Mouse (Mus musculus): ENCODE results near the gene Ssh2. TPM values are rescaled to one million over a fixed set of nuclear protein-coding genes. Genes with fewer than 3 reads are reported as not detected.

Ssh2 gene
- total RNA-seq, 2 experiments from 2014 or later = 46.9 to 49.6 TPM

- DNase-seq (ENCODE audit: extremely low spot score in 1 of 2, low spot score in 2 of 2) = peak in 1 of 2 experiments; percentile 23
- intact Hi-C loops (cut with DNase I) = loop anchor here (5.0 kb wide), 1 partner anchor 129 kb away; no protein-coding TSS in a partner anchor
These were observed 101.8 kb downstream of the Ssh2 start for GRCm38 (mm10) chr11:77317721-77318477.

DNA sequence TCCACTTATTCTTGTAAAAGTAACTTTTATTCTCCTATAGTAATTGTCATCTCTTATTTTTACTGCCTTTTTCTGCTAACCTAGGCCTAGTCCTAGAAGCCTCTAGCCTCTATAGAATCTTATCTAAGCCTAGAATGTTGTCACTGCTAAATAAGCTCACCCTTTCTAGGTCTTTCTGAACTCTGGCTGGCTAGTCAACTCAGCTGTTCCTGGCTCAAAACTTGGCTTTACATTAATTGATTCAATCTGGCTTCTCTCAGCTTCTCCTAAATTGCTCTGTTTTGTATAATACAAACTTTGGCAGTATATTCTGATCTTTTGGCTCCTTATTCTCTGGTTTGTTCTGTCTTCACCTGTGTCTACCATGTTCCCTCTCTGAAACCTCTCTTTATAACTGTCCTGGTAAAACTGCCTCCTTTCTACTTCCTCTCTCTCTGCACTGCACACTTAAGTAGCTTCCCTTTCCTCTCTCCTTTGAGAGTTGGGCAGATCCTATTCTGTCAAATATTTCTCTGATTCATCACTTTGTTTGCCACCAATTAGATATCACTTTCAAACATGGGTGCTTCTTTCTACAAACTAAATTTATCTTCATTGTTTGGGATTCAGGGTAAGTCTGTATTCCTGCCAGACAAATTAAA, 102.5 kb downstream of the Ssh2 start:
- intact Hi-C loops (cut with DNase I) = loop anchor here (5.0 kb wide), 1 partner anchor 129 kb away; no protein-coding TSS in a partner anchor

DNA sequence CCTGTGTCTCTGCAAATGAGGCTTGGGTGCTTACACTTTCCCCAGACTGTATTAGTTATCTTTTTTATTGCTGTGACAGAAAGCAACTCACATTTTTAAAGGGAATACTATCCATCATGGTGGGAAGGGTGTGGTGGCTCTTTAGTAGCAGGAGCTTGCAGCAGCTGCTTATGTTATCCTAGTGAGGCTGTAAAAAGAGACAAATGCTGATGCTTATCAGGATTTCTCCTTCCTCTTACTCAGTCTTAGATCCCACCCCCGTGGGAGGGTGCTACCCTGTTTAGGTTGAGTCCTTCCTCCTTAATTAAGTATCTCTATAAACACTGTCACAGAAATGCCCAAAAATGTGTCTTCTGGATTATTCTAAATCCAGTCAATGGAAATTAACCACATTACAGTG, 105.1 kb downstream of the Ssh2 start:
- intact Hi-C loops (cut with DNase I) = no loop called here
- no peak for DNase-seq (ENCODE audit: extremely low spot score in 1 of 2, low spot score in 2 of 2)

More for the DNA sequence above, 102.5 kb downstream of the Ssh2 start:
- no peak for DNase-seq (ENCODE audit: extremely low spot score in 1 of 2, low spot score in 2 of 2)

DNA sequence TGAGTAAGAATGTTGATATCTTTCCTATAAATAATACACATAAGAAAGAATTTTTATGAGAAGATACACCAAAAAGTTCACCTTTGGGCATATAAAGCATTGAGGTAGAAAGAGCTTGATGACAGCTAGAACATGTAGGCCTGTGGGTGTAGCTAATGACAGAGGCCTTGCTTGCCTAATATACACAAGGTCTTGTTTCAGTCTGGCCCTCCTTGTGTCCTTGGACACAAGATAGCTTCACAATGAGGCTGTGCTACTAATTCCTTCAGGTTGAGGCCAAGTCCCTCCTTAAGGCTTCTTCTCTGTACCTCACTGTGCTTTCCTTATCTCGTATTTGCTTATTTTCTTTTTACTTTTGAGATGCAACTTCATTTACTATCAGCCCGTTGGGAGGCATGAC, 114.4 kb downstream of the Ssh2 start:
- no peak for DNase-seq (ENCODE audit: extremely low spot score in 1 of 2, low spot score in 2 of 2)
- intact Hi-C loops (cut with DNase I) = no loop called here

GRCm38 (mm10) chr11:77347273-77347672, 131.2 kb downstream of the Ssh2 start:
- no peak for DNase-seq (ENCODE audit: extremely low spot score in 1 of 2, low spot score in 2 of 2)

DNA sequence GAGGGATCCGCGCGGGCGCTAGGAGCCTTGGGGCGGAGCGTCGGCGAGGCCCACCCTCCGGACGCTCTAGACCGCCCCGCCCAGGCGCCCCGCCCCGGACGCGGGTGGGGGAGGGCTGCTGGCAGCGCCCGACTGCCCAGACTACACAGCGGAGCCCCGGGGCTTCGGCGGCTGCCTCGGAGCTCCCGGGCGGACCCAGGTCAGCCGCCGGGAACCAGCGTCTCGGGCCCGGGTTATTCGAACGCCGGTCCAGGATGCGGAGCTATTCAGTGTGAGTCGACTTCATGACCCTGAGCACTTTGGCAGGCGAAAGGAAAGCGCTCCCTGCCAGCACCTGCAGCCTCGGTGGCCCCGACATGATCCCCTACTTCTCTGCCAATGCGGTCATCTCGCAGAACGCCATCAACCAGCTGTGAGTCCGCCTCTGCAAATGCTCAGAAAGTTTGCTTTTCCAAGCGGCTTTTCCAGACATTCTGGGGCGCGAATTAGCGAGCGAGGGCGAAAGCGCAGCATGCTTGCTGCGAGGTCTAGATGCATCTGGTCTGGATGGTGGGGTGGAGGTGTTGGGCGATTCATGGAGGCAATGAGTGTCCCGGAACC, 132.2 kb downstream of the Ssh2 start:
- DNase-seq (ENCODE audit: extremely low spot score in 1 of 2, low spot score in 2 of 2) = peak; percentile 68 to 94
- intact Hi-C loops (cut with DNase I) = no loop called here

More at GRCm38 (mm10) chr11:77347273-77347672, 131.2 kb downstream of the Ssh2 start:
- intact Hi-C loops (cut with DNase I) = no loop called here

- no peak for DNase-seq (ENCODE audit: extremely low spot score in 1 of 2, low spot score in 2 of 2)
- intact Hi-C loops (cut with DNase I) = no loop called here
These were observed 132.9 kb downstream of the Ssh2 start for GRCm38 (mm10) chr11:77348985-77349384.

GRCm38 (mm10) chr11:77349698-77350097, 133.6 kb downstream of the Ssh2 start:
- intact Hi-C loops (cut with DNase I) = no loop called here
- DNase-seq (ENCODE audit: extremely low spot score in 1 of 2, low spot score in 2 of 2) = no peak

DNA sequence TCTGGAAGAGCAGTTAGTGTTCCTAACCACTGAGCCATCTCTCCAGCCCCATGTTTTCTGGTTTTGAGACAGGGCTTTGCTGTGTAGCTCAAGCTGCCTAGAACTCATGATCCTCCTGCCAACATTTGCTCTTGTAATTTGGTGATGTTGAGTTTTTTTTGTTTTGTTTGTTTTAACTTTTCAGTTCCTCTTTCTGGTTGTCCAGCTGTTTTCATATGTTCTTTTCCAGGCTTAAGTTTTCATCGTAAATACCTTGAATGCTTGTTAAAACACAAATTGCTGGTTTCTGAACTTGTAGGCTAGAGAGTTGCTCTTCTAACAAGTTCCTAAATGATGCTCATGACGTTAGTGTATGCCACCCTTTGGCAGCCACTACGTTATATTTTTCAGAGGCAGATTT, 139.0 kb downstream of the Ssh2 start:
- intact Hi-C loops (cut with DNase I) = no loop called here
- no peak for DNase-seq (ENCODE audit: extremely low spot score in 1 of 2, low spot score in 2 of 2)

- intact Hi-C loops (cut with DNase I) = no loop called here
These were observed 141.8 kb downstream of the Ssh2 start for GRCm38 (mm10) chr11:77357839-77358238.

GRCm38 (mm10) chr11:77363476-77363875, 147.4 kb downstream of the Ssh2 start:
- no peak for DNase-seq (ENCODE audit: extremely low spot score in 1 of 2, low spot score in 2 of 2)
- intact Hi-C loops (cut with DNase I) = no loop called here

More at GRCm38 (mm10) chr11:77357839-77358238, 141.8 kb downstream of the Ssh2 start:
- DNase-seq (ENCODE audit: extremely low spot score in 1 of 2, low spot score in 2 of 2) = no peak

GRCm38 (mm10) chr11:77364376-77364775, 148.3 kb downstream of the Ssh2 start:
- intact Hi-C loops (cut with DNase I) = no loop called here

DNA sequence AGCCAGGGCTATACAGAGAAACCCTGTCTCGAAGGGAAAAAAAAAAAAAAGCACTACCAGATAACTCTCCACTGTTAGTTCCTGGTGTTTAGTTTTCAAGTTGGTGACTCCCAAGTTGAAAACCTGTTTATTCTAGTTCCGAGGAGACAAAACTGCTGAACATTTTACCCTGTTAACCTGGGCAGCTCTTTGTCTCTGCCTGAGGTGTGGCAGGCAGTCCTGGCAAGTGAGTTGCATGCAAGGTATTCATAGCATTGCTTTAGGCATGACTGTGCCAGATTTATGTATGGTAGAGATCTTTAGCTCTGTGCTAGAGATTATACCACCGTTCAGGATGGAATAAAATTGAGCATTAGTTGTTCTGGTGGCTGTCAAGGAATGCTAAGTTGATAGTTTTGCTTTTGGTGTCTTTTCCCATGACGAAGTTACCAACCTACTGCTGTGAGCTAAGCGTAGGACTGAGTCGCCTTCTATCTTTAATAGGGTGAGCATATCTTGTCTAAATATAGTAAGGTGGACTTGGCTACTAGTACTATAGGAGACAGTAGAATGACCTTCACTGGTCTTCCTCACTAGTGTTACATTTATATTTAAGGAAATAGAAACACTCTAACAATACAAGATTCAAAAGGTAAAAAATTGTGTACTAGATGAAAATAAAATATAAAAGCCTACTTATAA, 149.8 kb downstream of the Ssh2 start:
- intact Hi-C loops (cut with DNase I) = no loop called here
- no peak for DNase-seq (ENCODE audit: extremely low spot score in 1 of 2, low spot score in 2 of 2)

More at GRCm38 (mm10) chr11:77364376-77364775, 148.3 kb downstream of the Ssh2 start:
- no peak for DNase-seq (ENCODE audit: extremely low spot score in 1 of 2, low spot score in 2 of 2)

DNA sequence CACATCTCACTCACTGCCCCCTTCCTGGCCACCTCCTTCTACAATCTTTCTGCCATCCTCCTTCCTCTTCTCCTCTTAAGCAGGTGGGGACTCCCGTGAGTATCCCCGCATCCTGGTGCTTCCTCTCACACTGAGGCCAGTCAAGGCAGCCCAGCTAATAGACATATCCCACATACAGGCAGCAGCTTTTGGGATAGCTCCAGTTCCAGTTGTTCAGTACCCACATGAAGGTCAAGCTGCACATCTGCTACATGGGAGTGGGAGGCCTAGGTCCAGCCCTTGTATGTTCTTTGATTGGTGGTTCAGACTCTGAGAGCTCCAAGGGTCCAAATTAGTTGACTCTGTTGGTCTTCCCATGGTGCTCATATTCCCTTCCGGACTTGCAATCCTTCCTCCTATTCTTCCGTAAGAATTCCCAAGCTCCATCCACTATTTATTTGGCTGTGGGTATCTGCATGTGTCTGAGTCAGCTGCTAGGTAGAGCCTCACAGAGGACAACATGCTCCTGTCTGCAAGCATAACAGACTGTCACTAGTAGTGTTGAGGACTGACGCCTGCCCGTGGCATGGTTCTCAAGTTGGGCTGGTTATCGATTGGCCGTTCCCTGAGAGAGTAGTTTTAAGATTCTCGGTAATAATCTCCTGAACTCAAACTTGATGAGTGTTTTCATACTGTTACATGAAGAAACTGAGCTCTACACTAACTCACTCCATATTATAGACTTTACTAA, 151.6 kb downstream of the Ssh2 start:
- intact Hi-C loops (cut with DNase I) = no loop called here
- no peak for DNase-seq (ENCODE audit: extremely low spot score in 1 of 2, low spot score in 2 of 2)

DNA sequence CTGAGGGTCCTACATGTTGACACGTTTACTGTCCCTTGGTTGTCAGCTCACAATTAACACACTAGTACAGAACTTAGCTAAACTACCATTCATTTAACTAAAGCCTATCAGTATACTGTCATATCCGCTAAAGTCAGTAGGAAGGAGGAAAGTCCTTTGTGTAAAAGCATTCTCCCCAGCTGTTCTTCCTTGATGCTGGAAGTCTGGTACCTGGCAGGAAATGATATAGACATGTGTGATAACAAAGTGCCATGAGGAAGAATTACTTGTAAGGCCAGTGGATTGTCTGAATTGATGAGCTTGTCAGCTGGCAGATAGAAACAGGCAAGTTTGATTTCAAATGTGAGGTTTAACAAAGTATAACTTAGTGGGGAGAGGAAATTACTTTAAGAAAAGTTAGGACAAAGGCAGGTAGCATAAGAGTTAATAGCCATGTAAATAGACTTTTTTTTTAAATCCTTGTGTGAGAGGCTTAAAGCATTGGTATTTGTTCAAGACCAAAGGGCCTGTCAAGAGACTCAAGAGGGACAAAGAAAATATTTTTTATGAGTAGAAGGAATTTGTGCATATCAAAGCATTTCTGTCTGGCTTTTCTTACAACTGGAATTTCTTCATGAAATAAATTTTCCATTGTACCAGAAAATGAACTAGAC, 153.2 kb downstream of the Ssh2 start:
- DNase-seq (ENCODE audit: extremely low spot score in 1 of 2, low spot score in 2 of 2) = no peak
- intact Hi-C loops (cut with DNase I) = no loop called here

- no peak for DNase-seq (ENCODE audit: extremely low spot score in 1 of 2, low spot score in 2 of 2)
- intact Hi-C loops (cut with DNase I) = no loop called here
These were observed 153.7 kb downstream of the Ssh2 start for GRCm38 (mm10) chr11:77369841-77370191.

GRCm38 (mm10) chr11:77371088-77371487, 155.0 kb downstream of the Ssh2 start:
- DNase-seq (ENCODE audit: extremely low spot score in 1 of 2, low spot score in 2 of 2) = no peak
- intact Hi-C loops (cut with DNase I) = no loop called here

GRCm38 (mm10) chr11:77371696-77372095, 155.6 kb downstream of the Ssh2 start:
- no peak for DNase-seq (ENCODE audit: extremely low spot score in 1 of 2, low spot score in 2 of 2)
- intact Hi-C loops (cut with DNase I) = no loop called here
